Mouse (Mus musculus) cerebellum, postnatal 14 days (tissue): ENCODE results near the gene Tstd1.
A peak's percentile ranks its signal among the peaks of the same experiment; 100 is the strongest.

Experiments
- DNase-seq, 2 experiments: peaks; one replicate each; pipeline ENCODE4 v3.0.0; 2021; ENCODE audit warnings: mixed read lengths in 2 of 2

The Tstd1 gene

GRCm38 (mm10) chr1:171419291-171419882 is 715 bp downstream of the Tstd1 start:
- DNase-seq, result no peak

- DNase-seq, result no peak
These were observed 1.2 kb downstream of the Tstd1 start for GRCm38 (mm10) chr1:171419905-171420304.

- no peak for DNase-seq
These were observed 3.9 kb downstream of the Tstd1 start for GRCm38 (mm10) chr1:171422504-171423095.

- no peak for DNase-seq
These were observed 6.0 kb downstream of the Tstd1 start for GRCm38 (mm10) chr1:171424638-171425037.

GRCm38 (mm10) chr1:171425126-171425525 is 6.5 kb downstream of the Tstd1 start:
- DNase-seq, result no peak

- DNase-seq, result no peak
These were observed 13.5 kb downstream of the Tstd1 start for GRCm38 (mm10) chr1:171432158-171432557.

- no peak for DNase-seq
These were observed 16.7 kb downstream of the Tstd1 start for GRCm38 (mm10) chr1:171435288-171435814.

- no peak for DNase-seq
These were observed 17.3 kb downstream of the Tstd1 start for GRCm38 (mm10) chr1:171435974-171436373.

- DNase-seq, result peak; percentile 85 to 87
These were observed 18.8 kb downstream of the Tstd1 start, which contains the start of gene F11r for GRCm38 (mm10) chr1:171437264-171438013. Gene F11r (plus strand): TSS chr1:171437535.

- no peak for DNase-seq
These were observed 19.5 kb downstream of the Tstd1 start for GRCm38 (mm10) chr1:171438014-171438670.

- DNase-seq, result no peak
These were observed 20.4 kb downstream of the Tstd1 start for GRCm38 (mm10) chr1:171439072-171439471.

GRCm38 (mm10) chr1:171440025-171440725 is 21.5 kb downstream of the Tstd1 start:
- DNase-seq, result peak in 1 of 2 experiments; percentile 19

- DNase-seq, result no peak
These were observed 23.1 kb downstream of the Tstd1 start for GRCm38 (mm10) chr1:171441466-171442412.

- DNase-seq, result no peak
These were observed 23.7 kb downstream of the Tstd1 start for GRCm38 (mm10) chr1:171442413-171442760.

GRCm38 (mm10) chr1:171445050-171445449 is 26.4 kb downstream of the Tstd1 start:
- DNase-seq, result no peak

GRCm38 (mm10) chr1:171446854-171447253 is 28.2 kb downstream of the Tstd1 start:
- no peak for DNase-seq

GRCm38 (mm10) chr1:171447692-171448091 is 29.0 kb downstream of the Tstd1 start:
- no peak for DNase-seq

- DNase-seq, result no peak
These were observed 31.4 kb downstream of the Tstd1 start for GRCm38 (mm10) chr1:171450062-171450461.

- DNase-seq, result no peak
These were observed 32.3 kb downstream of the Tstd1 start for GRCm38 (mm10) chr1:171451001-171451400.

GRCm38 (mm10) chr1:171452522-171452921 is 33.9 kb downstream of the Tstd1 start:
- DNase-seq, result no peak

GRCm38 (mm10) chr1:171452923-171453322 is 34.3 kb downstream of the Tstd1 start:
- DNase-seq, result no peak
